Mouse (Mus musculus) ES-Bruce4 (cell line): ENCODE measurements around the gene Hivep3.

ENCODE experiments used
- CTCF ChIP-seq: IDR thresholded peaks from one replicate; pipeline ENCODE4 v1.8.1; 2011; ENCODE audit warnings: low read depth, low read length
- EP300 ChIP-seq: IDR thresholded peaks from 2 replicates; pipeline ENCODE4 v1.6.1; 2011; ENCODE audit warnings: low read depth, low read length; ENCODE audit not compliant: insufficient read depth
- POLR2A ChIP-seq: IDR thresholded peaks from one replicate; pipeline ENCODE4 v1.8.1; 2011; ENCODE audit warnings: low read length; ENCODE audit not compliant: insufficient read depth

- no peak for TF ChIP-seq EP300
- no peak for TF ChIP-seq CTCF
- TF ChIP-seq POLR2A = no peak
Observed at GRCm38 (mm10) chr4:119950181-119950580, 216.6 kb downstream of the Hivep3 start.
